In the genomic region with DNA sequence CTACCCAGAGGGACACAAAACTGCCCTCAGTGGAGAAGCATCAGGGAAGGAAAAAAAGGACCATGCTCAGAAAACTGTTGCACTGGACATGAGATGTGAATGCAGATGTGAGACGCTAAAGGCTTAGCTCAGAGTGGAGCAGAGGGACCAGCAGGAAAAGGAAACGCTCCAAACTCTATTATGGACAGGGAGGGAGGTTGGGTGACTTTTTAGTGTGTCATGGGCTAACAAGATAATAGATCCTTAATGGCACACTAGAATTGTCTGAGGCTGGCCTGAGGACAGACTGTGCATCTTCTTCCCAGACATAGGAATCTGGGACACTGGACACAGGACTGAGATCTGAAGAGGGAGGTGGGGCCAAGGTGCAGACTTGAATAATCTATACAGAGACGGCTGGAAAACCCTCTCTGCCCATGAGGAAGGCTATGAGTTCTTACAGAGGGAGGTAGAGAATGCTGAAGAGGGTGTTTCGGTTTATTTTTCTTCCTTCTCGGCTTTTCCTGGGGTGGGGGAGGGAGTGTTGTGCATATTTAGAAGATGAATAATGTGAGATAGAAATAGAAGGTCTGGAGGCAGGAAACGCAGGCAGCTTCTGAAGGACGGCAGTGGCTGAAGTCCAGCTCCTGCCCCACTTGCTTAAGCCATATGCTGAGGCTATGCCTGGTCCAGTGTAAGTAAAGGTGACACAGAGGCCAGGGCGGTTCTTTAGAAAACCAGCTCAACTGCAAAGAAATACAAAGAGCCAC, we compare ENCODE assay signal across 15 mouse cellular contexts. TPM values are rescaled to one million over a fixed set of nuclear protein-coding genes. Genes with fewer than 3 reads are reported as not detected.
A peak's percentile ranks its signal among the peaks of the same experiment; 100 is the strongest.
DNase-seq lines count a peak whose midpoint lies in the region; ATAC-seq lines count a peak whose summit lies in the region.
"Had no signal": no experiment of that assay in that cellular context is flagged by ENCODE, and none has a peak within 500 bp of the region (broad histone marks: within the 10 kb centered on the region; RNA-seq: fewer than 3 reads in every experiment).

No protein-coding gene starts in this region.

- no peak for ATAC-seq in inflammation-experienced regulatory T-cells, adult 6 months
- ATAC-seq: forebrain, embryonic 16.5 days had no signal

- intact Hi-C loops in left cerebral cortex, postnatal 25 days (cut with DNase I), result loop anchor here (5.0 kb wide), 2 partner anchors 71 to 111 kb away; partner anchors contain the start of gene Kalrn

- DNase-seq in adrenal gland, adult 2 months, result peak; percentile 27
- no peak for DNase-seq in adrenal gland, adult 18-20 months (ENCODE audit: low spot score in 2 of 2)
- DNase-seq in kidney, postnatal 14 days, result peak; percentile 6
- DNase-seq in kidney, adult 18-20 months, result no peak
- peak; percentile 52 to 92 for DNase-seq in left cerebral cortex, postnatal 25 days (ENCODE audit: low spot score in 2 of 2)
- DNase-seq in right cerebral cortex, postnatal 10 days (ENCODE audit: low spot score in 2 of 2), result peak; percentile 63 to 76
- no peak for DNase-seq in thymus, postnatal 25 days
- DNase-seq: cerebellum, postnatal 10 days had no signal

RNA-seq across cellular contexts. Expression of gene Ropn1, which starts 6.0 kb away (rescaled TPM):
- not detected for total RNA-seq in adrenal gland, adult 2 months (2021)
- polyA plus RNA-seq in adrenal gland, adult 2 months (2012; rRNA removed), result not detected in 2 replicates
- not detected for total RNA-seq in adrenal gland, adult 18-20 months (2021)
- total RNA-seq in left cerebral cortex, postnatal 25 days (2021), result under 1 TPM in 1 of 2 experiments, not detected in 1; 0.46 TPM
- not detected for polyA plus RNA-seq in inflammation-experienced regulatory T-cells, adult 6 months (2017; shearing (Covaris generic))
- total RNA-seq: G1E had no signal
- polyA plus RNA-seq: embryonic facial prominence, embryonic 12.5 days; forebrain, embryonic 16.5 days; G1E; limb, embryonic 15.5 days; neural tube, embryonic 13.5 days; small intestine, adult 2 months had no signal

RNA-seq across cellular contexts. Expression of gene Ccdc14, which starts 46.7 kb away (rescaled TPM):
- 1 to 10 TPM; 1.4 to 3.0 TPM for total RNA-seq in adrenal gland, adult 2 months (2021)
- 0.49 and 0.52 TPM in 2 replicates for polyA plus RNA-seq in adrenal gland, adult 2 months (2012; rRNA removed)
- 1 to 10 TPM; 1.9 to 2.0 TPM for total RNA-seq in adrenal gland, adult 18-20 months (2021)
- total RNA-seq in left cerebral cortex, postnatal 25 days (2021), result 1 to 10 TPM; 2.1 to 2.7 TPM
- polyA plus RNA-seq in inflammation-experienced regulatory T-cells, adult 6 months (2017; shearing (Covaris generic)), result 1 to 10 TPM; 3.4 to 4.9 (median 4.4) TPM

Comparison
In these comparisons a context has a peak if more than half of its experiments do, and no peak if none do; other contexts are left out.
1. DNase-seq: peak in adrenal gland, adult 2 months (single experiment), kidney, postnatal 14 days (single experiment), left cerebral cortex, postnatal 25 days (2 of 2) and right cerebral cortex, postnatal 10 days (2 of 2); none in adrenal gland, adult 18-20 months (0 of 2), kidney, adult 18-20 months (single experiment) and thymus, postnatal 25 days (single experiment).